Mouse (Mus musculus) limb, embryonic 14.5 days (tissue): ENCODE data around the gene Gm5767. TPM values are rescaled to one million over a fixed set of nuclear protein-coding genes. Genes with fewer than 3 reads are reported as not detected.

Experiments used
- ATAC-seq: fragments of 200-750 bp; cut with Nextera tagmentation; 2 replicates; pipeline ENCODE4 v1.8.0; 2017; ENCODE audit warnings: low read depth, moderate number of reproducible peaks, moderate TSS enrichment; ENCODE audit not compliant: low FRiP score
- DNase-seq: peaks from one replicate; pipeline ENCODE4 v3.0.0-alpha.2; 2015; ENCODE audit warnings: low spot score
- H3K27ac ChIP-seq: fragments of 300-500 bp; sonication (generic); replicated peaks from 2 replicates; pipeline ENCODE4 v1.5.1; 2014; ENCODE audit warnings: low read depth, mild to moderate bottlenecking, low read length, moderate library complexity, mixed read lengths
- H3K27me3 ChIP-seq: fragments of 300-500 bp; sonication (generic); 2 replicates; pipeline ENCODE4 v1.6.1; 2014; ENCODE audit warnings: low read length, mixed read lengths; ENCODE audit not compliant: control insufficient read depth, insufficient read depth
- H3K36me3 ChIP-seq: fragments of 300-500 bp; sonication (generic); 2 replicates; pipeline ENCODE4 v1.6.1; 2014; ENCODE audit warnings: mild to moderate bottlenecking, low read length, moderate library complexity, mixed read lengths; ENCODE audit not compliant: control insufficient read depth, insufficient read depth
- H3K4me1 ChIP-seq: fragments of 300-500 bp; sonication (generic); 2 replicates; pipeline ENCODE4 v1.6.1; 2014; ENCODE audit warnings: antibody characterized with exemption, low read length, mixed read lengths; ENCODE audit not compliant: control insufficient read depth, insufficient read depth
- H3K4me2 ChIP-seq: fragments of 300-500 bp; sonication (generic); replicated peaks from 2 replicates; pipeline ENCODE4 v1.6.1; 2014; ENCODE audit warnings: low read depth, mild to moderate bottlenecking, low read length, moderate library complexity; ENCODE audit not compliant: severe bottlenecking
- H3K4me3 ChIP-seq: fragments of 300-500 bp; sonication (generic); replicated peaks from 2 replicates; pipeline ENCODE4 v1.5.1; 2014; ENCODE audit warnings: low read length
- H3K9ac ChIP-seq: fragments of 300-500 bp; sonication (generic); 2 replicates; pipeline ENCODE4 v1.6.1; 2014; ENCODE audit warnings: mild to moderate bottlenecking, low read depth, low read length, moderate library complexity; ENCODE audit not compliant: severe bottlenecking
- H3K9me3 ChIP-seq: fragments of 300-500 bp; sonication (generic); 2 replicates; pipeline ENCODE4 v1.6.1; 2016; ENCODE audit warnings: low read length; ENCODE audit not compliant: control insufficient read depth
- POLR2A ChIP-seq: fragments of 200-500 bp; IDR thresholded peaks from 2 replicates; pipeline ENCODE4 v1.8.0; 2012; ENCODE audit warnings: inconsistent platforms, mild to moderate bottlenecking, moderate library complexity, borderline replicate concordance; ENCODE audit not compliant: insufficient read depth, insufficient read length; ENCODE audit errors: extremely low read depth
- WGBS: fragments of 180-500 bp; shearing (Covaris S2); extraction: QIAGEN DNeasy Blood & Tissue Kit; methylation state at CpG from one replicate; pipeline ENCODE4 v1.1.7; 2014; 5-methylcytosine and 5-hydroxymethylcytosine counted together
- polyA plus RNA-seq, 2 experiments: library from polyadenylated mRNA; depleted of rRNA in 1 of 2; stranded (reverse) in 1 of 2; unstranded in 1 of 2; fragments of >200 nt; fragmentation: Nextera tagmentation in 1 of 2; extraction: Ambion mirVana in 1 of 2; gene quantifications; 2 replicates each; pipeline versions ENCODE4 v1.2.1 to v1.2.3; 2012 to 2014

Gm5767 gene
- polyA plus RNA-seq (2012; rRNA removed) = not detected in 2 replicates
- 0.33 TPM in 1 of 2 replicates, not detected in the other for polyA plus RNA-seq (2014; fragmentation: Nextera tagmentation; extraction: Ambion mirVana)

DNA sequence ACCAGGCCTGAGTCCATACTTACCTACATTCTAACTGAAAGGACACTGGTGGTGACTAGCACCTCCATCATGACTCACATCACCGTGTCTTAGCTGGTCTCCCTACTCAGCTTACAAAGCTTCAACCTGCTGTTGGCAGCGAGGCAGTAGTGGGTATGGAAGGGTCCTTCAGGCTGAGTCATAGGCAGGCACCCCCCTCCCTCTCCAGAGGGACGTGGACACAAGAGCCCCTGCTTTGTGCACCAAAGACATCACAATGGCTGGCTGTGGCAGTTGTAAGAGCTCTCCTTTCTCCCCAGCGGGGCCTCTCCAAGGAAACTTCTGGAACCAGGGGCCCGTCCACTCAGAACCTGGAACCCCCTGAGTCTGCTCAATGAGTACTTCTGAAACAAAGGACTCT is at the start of gene Gm5767:
Gm5767 (plus strand) TSS at position 301 of the 400 bp plus-strand sequence.
- DNase-seq = no peak
- Histone ChIP-seq H3K4me1 (no peaks in the 10 kb centered on the region), H3K4me3 (no peak within 1 kb of the TSS), H3K9me3 (no peaks in the 10 kb centered on the region), H3K4me2 (no peak within 1 kb of the TSS), H3K36me3 (peaks cover 5% of the 10 kb centered on the region; the same call in 1 of the 2 replicates), H3K27ac (no peak within 1 kb of the TSS), H3K27me3 (no peaks in the 10 kb centered on the region), H3K9ac (no peak within 1 kb of the TSS)
- WGBS = 87% methylated on average over 5 of the region's 5 CpGs
- ATAC-seq = no peak
- no peak for TF ChIP-seq POLR2A

DNA sequence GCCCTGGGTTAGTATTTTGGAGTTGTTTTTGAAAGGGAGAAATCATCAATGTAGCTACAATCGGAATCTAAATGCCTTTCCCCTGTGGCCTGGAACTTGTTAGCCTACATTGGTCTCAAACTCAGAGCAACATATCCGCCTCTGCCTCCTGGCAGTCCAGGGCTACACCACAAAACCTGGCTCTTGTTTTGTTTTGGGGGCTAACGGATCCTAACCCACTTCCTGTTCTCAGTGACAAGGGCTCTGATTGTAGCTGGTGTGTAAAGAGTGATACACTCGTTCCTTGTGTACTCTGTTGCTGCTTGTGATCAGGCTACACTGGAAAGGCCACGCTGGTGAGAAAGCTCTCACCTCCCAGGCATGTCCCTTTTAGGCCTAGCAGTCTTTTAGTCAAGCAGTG is 49.1 kb upstream of the Gm5767 start:
- peaks cover 4% of the 10 kb centered on the region for H3K4me1 ChIP-seq
- H3K4me2 ChIP-seq = no peak overlapping the region
- H3K9ac ChIP-seq = no peak overlapping the region
- H3K9me3 ChIP-seq = no peaks in the 10 kb centered on the region
- WGBS = 90% methylated on average over 5 of the region's 5 CpGs
- no peak overlapping the region for H3K27ac ChIP-seq
- no peak for TF ChIP-seq POLR2A
- no peaks in the 10 kb centered on the region for H3K27me3 ChIP-seq
- H3K4me3 ChIP-seq = no peak overlapping the region
- ATAC-seq (no peak), DNase-seq (no peak)
- H3K36me3 ChIP-seq = peaks cover 29% of the 10 kb centered on the region

DNA sequence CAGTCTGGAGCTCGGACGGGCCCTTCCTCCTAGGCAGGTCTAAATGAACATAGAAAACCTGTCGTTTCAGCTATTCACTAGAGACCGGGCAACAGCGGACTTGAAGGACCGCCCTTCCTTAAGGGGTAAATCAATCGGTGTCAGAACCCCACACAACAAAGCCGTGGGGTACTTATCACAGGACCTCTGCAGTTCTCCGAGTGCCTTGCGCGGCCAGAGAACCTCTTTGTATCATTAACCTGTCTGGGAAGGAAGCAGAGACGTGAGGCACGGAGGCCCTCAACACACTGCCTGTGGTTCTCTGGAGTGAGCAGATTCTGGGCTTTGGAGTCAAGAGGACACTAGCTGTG is 43.7 kb upstream of the Gm5767 start:
- Histone ChIP-seq H3K9me3 (no peaks in the 10 kb centered on the region), H3K9ac (peak overlapping the region; percentile 67), H3K27me3 (no peaks in the 10 kb centered on the region), H3K27ac (peak overlapping the region; percentile 79), H3K4me3 (peak overlapping the region; percentile 80), H3K4me1 (peaks cover 9% of the 10 kb centered on the region), H3K4me2 (peak overlapping the region; percentile 83), H3K36me3 (peaks cover 28% of the 10 kb centered on the region)
- DNase-seq (no peak), ATAC-seq (peak; percentile 4; the same call in 1 of the 2 replicates)
- TF ChIP-seq POLR2A = no peak
- WGBS = 0% methylated on average over 13 of the region's 13 CpGs

DNA sequence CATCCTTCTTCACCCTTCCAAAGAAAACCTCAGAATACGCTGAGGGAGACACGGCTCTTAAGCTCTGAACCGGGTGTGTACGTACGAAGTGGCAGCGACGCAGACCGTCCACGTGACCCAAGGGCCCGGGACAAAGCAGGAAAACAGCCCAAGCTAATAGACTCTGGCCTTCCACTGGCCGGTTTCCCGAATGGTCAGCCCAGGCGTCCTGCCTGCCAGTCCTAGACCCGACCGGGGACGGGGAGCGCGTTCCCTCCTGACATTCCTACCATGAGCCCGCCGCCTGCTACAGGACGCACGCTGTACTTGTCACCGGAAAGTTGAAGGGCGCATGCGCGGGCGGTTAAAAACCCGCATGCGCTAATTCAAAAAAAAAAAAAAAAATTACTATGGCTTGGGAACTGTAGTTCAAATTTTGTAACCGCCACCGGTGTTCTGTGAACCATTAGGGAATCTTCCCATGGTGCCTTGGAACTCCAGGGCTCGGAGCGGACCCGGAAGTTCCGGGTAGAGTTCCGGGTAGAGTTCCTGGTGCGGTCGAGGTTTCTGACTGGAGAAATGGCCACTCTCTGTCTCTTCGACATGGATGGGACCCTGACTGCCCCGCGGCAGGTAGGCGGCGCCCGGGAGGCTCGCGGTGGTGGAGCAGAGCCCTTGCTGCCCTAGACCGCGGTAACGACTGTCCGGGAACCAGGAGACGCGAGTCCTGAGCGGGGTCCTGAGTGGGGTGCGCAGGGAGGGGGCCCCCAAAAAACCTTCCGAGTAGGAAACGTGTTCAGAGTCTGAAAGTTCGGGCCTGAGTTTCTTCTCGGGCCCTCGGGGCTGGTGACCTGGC is 43.1 kb upstream of the Gm5767 start, which contains the start of the genes Pmm2 and Tmem186:
Pmm2 (plus strand) TSS at position 458 of the 835 bp plus-strand sequence.
Tmem186 (minus strand) TSS at position 496 of the 835 bp plus-strand sequence.
- H3K27me3 ChIP-seq = no peaks in the 10 kb centered on the region
- WGBS = under 1% methylated on average over 59 of the region's 59 CpGs
- ATAC-seq (peak; percentile 95), DNase-seq (peak; percentile 96)
- H3K4me3 ChIP-seq = peak within 1 kb of the TSS; percentile 80
- peaks cover 27% of the 10 kb centered on the region for H3K36me3 ChIP-seq
- H3K4me2 ChIP-seq = peak within 1 kb of the TSS; percentile 83
- peaks cover 9% of the 10 kb centered on the region for H3K4me1 ChIP-seq
- 0 out of 2 replicates have a peak, but pooled peaks have one; percentile 10 for TF ChIP-seq POLR2A
- H3K9ac ChIP-seq = peak within 1 kb of the TSS; percentile 67
- H3K27ac ChIP-seq = peak within 1 kb of the TSS; percentile 79
- no peaks in the 10 kb centered on the region for H3K9me3 ChIP-seq

DNA sequence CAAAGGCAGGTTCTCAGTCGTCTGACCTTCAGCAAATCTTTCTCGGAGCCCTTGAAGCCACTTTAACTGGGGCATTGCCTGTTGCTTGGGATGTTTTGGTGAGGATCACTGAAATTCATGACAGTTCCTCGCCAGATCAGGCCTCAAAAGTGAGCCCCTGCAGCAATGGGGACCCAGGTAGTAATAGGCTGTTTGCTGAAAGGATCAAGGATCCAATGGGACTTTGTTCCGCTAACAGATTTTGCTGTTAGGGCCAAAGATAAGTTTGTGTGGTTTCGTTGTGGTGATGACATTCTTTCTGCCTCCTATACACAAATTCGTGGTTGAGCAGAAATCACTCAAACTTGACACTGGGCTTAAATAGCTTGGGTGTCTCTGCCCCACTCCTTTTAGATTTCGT is 42.4 kb upstream of the Gm5767 start:
- Histone ChIP-seq H3K27ac (peak overlapping the region; percentile 79), H3K4me3 (peak overlapping the region; percentile 80), H3K27me3 (no peaks in the 10 kb centered on the region), H3K4me2 (peak overlapping the region; percentile 83), H3K9ac (peak overlapping the region; percentile 67), H3K9me3 (no peaks in the 10 kb centered on the region), H3K36me3 (peaks cover 28% of the 10 kb centered on the region), H3K4me1 (peaks cover 9% of the 10 kb centered on the region)
- ATAC-seq = no peak
- no peak for TF ChIP-seq POLR2A
- WGBS = 46% methylated on average over 7 of the region's 7 CpGs
- no peak for DNase-seq
